Mouse (Mus musculus) liver, embryonic 11.5 days (tissue): ENCODE results near the gene Pcp4l1. TPM values are rescaled to one million over a fixed set of nuclear protein-coding genes. Genes with fewer than 3 reads are reported as not detected.
"Not testable (repeated sequence)": the region's sequence is repeated elsewhere in the genome, so short reads cannot be mapped to it uniquely, and the experiment has no call there.

Experiments used
- ATAC-seq: fragments of 200-750 bp; cut with Nextera tagmentation; replicated peaks from 2 replicates; pipeline ENCODE4 v1.8.0; 2017; ENCODE audit warnings: moderate number of reproducible peaks, mild to moderate bottlenecking, moderate TSS enrichment, moderate library complexity; ENCODE audit not compliant: low FRiP score
- DNase-seq: peaks from one replicate; pipeline ENCODE4 v3.0.0-alpha.2; 2017; ENCODE audit warnings: low spot score
- H3K27ac ChIP-seq: fragments of 300-500 bp; sonication (generic); 2 replicates; pipeline ENCODE4 v1.5.1; 2014; ENCODE audit warnings: mild to moderate bottlenecking, low read depth, low read length, control low read depth
- H3K27me3 ChIP-seq: fragments of 300-500 bp; sonication (generic); replicated peaks from 2 replicates; pipeline ENCODE4 v1.6.1; 2014; ENCODE audit warnings: low read length, mixed read lengths; ENCODE audit not compliant: control insufficient read depth, insufficient read depth
- H3K36me3 ChIP-seq: fragments of 300-500 bp; sonication (generic); 2 replicates; pipeline ENCODE4 v1.6.1; 2014; ENCODE audit warnings: mild to moderate bottlenecking, low read length, moderate library complexity, mixed read lengths; ENCODE audit not compliant: control insufficient read depth, insufficient read depth
- H3K4me1 ChIP-seq: fragments of 300-500 bp; sonication (generic); replicated peaks from 2 replicates; pipeline ENCODE4 v1.6.1; 2014; ENCODE audit warnings: low read length, mixed read lengths; ENCODE audit not compliant: control insufficient read depth, insufficient read depth
- H3K4me2 ChIP-seq: fragments of 300-500 bp; sonication (generic); 2 replicates; pipeline ENCODE4 v1.6.1; 2014; ENCODE audit warnings: mild to moderate bottlenecking, control low read depth, moderate library complexity
- H3K4me3 ChIP-seq: fragments of 300-500 bp; sonication (generic); 2 replicates; pipeline ENCODE4 v1.5.1; 2014; ENCODE audit warnings: low read depth, low read length, control low read depth
- H3K9ac ChIP-seq: fragments of 300-500 bp; sonication (generic); 2 replicates; pipeline ENCODE4 v1.6.1; 2014; ENCODE audit warnings: low read depth, low read length, control low read depth
- H3K9me3 ChIP-seq: fragments of 300-500 bp; sonication (generic); 2 replicates; pipeline ENCODE4 v1.6.1; 2016; ENCODE audit warnings: low read length, inconsistent platforms, mixed read lengths; ENCODE audit not compliant: control insufficient read depth
- WGBS: fragments of 180-500 bp; shearing (Covaris S2); extraction: QIAGEN DNeasy Blood & Tissue Kit; methylation state at CpG from one replicate; pipeline ENCODE4 v1.1.7; 2014; 5-methylcytosine and 5-hydroxymethylcytosine counted together
- polyA plus RNA-seq: library from polyadenylated mRNA; unstranded; fragments of >200 nt; fragmentation: Nextera tagmentation; extraction: Ambion mirVana; gene quantifications from 2 replicates; pipeline ENCODE4 v1.2.1, GENCODE M21; 2014

Pcp4l1 gene
- polyA plus RNA-seq = 1.2 and 1.9 TPM in 2 replicates

GRCm38 (mm10) chr1:171195887-171196397 is at the start of gene Pcp4l1:
Pcp4l1 (minus strand) TSS chr1:171196268.
- peaks cover 6% of the 10 kb centered on the region for H3K4me1 ChIP-seq
- no peak within 1 kb of the TSS for H3K27ac ChIP-seq
- ATAC-seq (peak; percentile 67), DNase-seq (peak; percentile 48)
- peak within 1 kb of the TSS; percentile 43 for H3K4me3 ChIP-seq
- no peak within 1 kb of the TSS for H3K9ac ChIP-seq
- H3K4me2 ChIP-seq = peak within 1 kb of the TSS; percentile 75
- WGBS = 1% methylated on average over 33 of the region's 33 CpGs
- H3K27me3 ChIP-seq = peaks cover 50% of the 10 kb centered on the region
- no peaks in the 10 kb centered on the region for H3K9me3 ChIP-seq
- H3K36me3 ChIP-seq = no peaks in the 10 kb centered on the region

GRCm38 (mm10) chr1:171245353-171245752 is 49.3 kb upstream of the Pcp4l1 start:
- no peak for DNase-seq
- Histone ChIP-seq H3K27ac (no peak overlapping the region), H3K4me1 (peaks cover 23% of the 10 kb centered on the region), H3K9ac (0 out of 2 replicates have a peak overlapping the region, but pooled peaks have one; percentile 92), H3K36me3 (peaks cover 26% of the 10 kb centered on the region), H3K27me3 (no peaks in the 10 kb centered on the region), H3K4me2 (peak overlapping the region; percentile 75), H3K9me3 (no peaks in the 10 kb centered on the region), H3K4me3 (no peak overlapping the region)
- 90% methylated on average over 8 of the region's 8 CpGs for WGBS
- no peak for ATAC-seq

GRCm38 (mm10) chr1:171241952-171242351 is 45.9 kb upstream of the Pcp4l1 start:
- H3K4me2 ChIP-seq, H3K9me3 ChIP-seq, DNase-seq, H3K4me3 ChIP-seq, ATAC-seq, H3K9ac ChIP-seq, H3K27me3 ChIP-seq, H3K27ac ChIP-seq: not testable (repeated sequence)
- peaks cover 53% of the 10 kb centered on the region for H3K36me3 ChIP-seq
- WGBS = 90% methylated on average over 12 of the region's 12 CpGs
- H3K4me1 ChIP-seq = peaks cover 11% of the 10 kb centered on the region

- Histone ChIP-seq H3K4me2 (no peak overlapping the region), H3K9me3 (no peaks in the 10 kb centered on the region), H3K27ac (no peak overlapping the region), H3K27me3 (no peaks in the 10 kb centered on the region), H3K36me3 (peaks cover 61% of the 10 kb centered on the region), H3K9ac (no peak overlapping the region), H3K4me1 (peaks cover 7% of the 10 kb centered on the region), H3K4me3 (no peak overlapping the region)
- ATAC-seq (no peak), DNase-seq (no peak)
- whole genome bisulfite sequencing = 92% methylated on average over 10 of the region's 10 CpGs
Observed at GRCm38 (mm10) chr1:171240911-171241310, 44.8 kb upstream of the Pcp4l1 start.

GRCm38 (mm10) chr1:171239992-171240744 is 44.1 kb upstream of the Pcp4l1 start:
- Histone ChIP-seq H3K9ac (no peak overlapping the region), H3K36me3 (peaks cover 63% of the 10 kb centered on the region)
- ATAC-seq = no peak

GRCm38 (mm10) chr1:171238463-171238862 is 42.4 kb upstream of the Pcp4l1 start:
- H3K9me3 ChIP-seq = no peaks in the 10 kb centered on the region
- peaks cover 68% of the 10 kb centered on the region for H3K36me3 ChIP-seq
- DNase-seq = no peak
- no peaks in the 10 kb centered on the region for H3K27me3 ChIP-seq
- H3K4me1 ChIP-seq = peaks cover 13% of the 10 kb centered on the region
- no peak overlapping the region for H3K9ac ChIP-seq
- WGBS = 72% methylated on average over 14 of the region's 14 CpGs
- H3K27ac ChIP-seq = no peak overlapping the region
- no peak overlapping the region for H3K4me3 ChIP-seq
- no peak overlapping the region for H3K4me2 ChIP-seq
- peak; percentile 69 for ATAC-seq

More at GRCm38 (mm10) chr1:171239992-171240744, 44.1 kb upstream of the Pcp4l1 start:
- H3K27ac ChIP-seq = no peak overlapping the region
- no peak overlapping the region for H3K4me2 ChIP-seq
- H3K4me1 ChIP-seq = no peaks in the 10 kb centered on the region; the same call in 1 of the 2 replicates
- WGBS = 84% methylated on average over 15 of the region's 15 CpGs
- DNase-seq = no peak
- H3K4me3 ChIP-seq = no peak overlapping the region
- no peaks in the 10 kb centered on the region for H3K9me3 ChIP-seq
- no peaks in the 10 kb centered on the region for H3K27me3 ChIP-seq

- H3K9me3 ChIP-seq = no peaks in the 10 kb centered on the region
- no peak overlapping the region for H3K4me3 ChIP-seq
- ATAC-seq (no peak), DNase-seq (no peak)
- H3K27me3 ChIP-seq = no peaks in the 10 kb centered on the region
- WGBS = 69% methylated on average over 6 of the region's 6 CpGs
- no peak overlapping the region for H3K9ac ChIP-seq
- peaks cover 60% of the 10 kb centered on the region for H3K36me3 ChIP-seq
- no peak overlapping the region for H3K4me2 ChIP-seq
- no peak overlapping the region for H3K27ac ChIP-seq
- peaks cover 23% of the 10 kb centered on the region for H3K4me1 ChIP-seq
Observed at GRCm38 (mm10) chr1:171237438-171237837, 41.4 kb upstream of the Pcp4l1 start.

- 81% methylated on average over 4 of the region's 4 CpGs for WGBS
- H3K9me3 ChIP-seq = no peaks in the 10 kb centered on the region
- H3K4me2 ChIP-seq = no peak overlapping the region
- no peak overlapping the region for H3K27ac ChIP-seq
- H3K4me1 ChIP-seq = peaks cover 30% of the 10 kb centered on the region
- no peak overlapping the region for H3K4me3 ChIP-seq
- no peak for ATAC-seq
- no peak overlapping the region for H3K9ac ChIP-seq
- no peak for DNase-seq
- H3K27me3 ChIP-seq = no peaks in the 10 kb centered on the region
- peaks cover 51% of the 10 kb centered on the region for H3K36me3 ChIP-seq
Observed at GRCm38 (mm10) chr1:171235791-171236190, 39.7 kb upstream of the Pcp4l1 start.

- WGBS = 76% methylated on average over 4 of the region's 4 CpGs
- Histone ChIP-seq H3K9me3 (no peaks in the 10 kb centered on the region), H3K27me3 (no peaks in the 10 kb centered on the region), H3K36me3 (peaks cover 44% of the 10 kb centered on the region), H3K4me3 (no peak overlapping the region), H3K4me1 (peaks cover 32% of the 10 kb centered on the region), H3K27ac (no peak overlapping the region), H3K9ac (no peak overlapping the region), H3K4me2 (peak overlapping the region; percentile 12)
- DNase-seq (no peak), ATAC-seq (no peak)
Observed at GRCm38 (mm10) chr1:171234538-171234937, 38.5 kb upstream of the Pcp4l1 start.
